Mouse (Mus musculus) right cerebral cortex, postnatal 14 days (tissue): ENCODE results near the gene Vrtn.

Experiments used
- DNase-seq: peaks from one replicate; pipeline ENCODE4 v3.0.0; 2022

Vrtn gene

DNA sequence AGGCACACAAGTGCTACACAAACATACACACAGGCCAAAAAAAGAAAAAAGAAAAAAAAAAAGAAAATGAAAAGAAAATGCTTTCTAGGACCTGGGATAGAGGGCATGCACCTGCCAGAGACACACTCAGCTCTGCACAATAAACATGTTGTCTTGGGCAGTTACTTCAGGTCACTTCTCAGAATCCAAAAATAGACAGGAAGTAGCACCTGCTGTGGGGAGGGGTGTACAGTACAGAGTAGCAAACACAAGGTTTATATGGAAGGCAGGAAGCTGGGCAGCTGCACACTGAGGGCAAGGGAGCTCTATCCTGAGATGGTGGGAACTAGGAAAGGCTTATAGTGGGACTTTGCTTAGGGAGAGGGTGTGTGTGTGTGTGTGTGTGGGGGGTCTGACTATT lies 50.5 kb downstream of the Vrtn start:
- no peak for DNase-seq

DNA sequence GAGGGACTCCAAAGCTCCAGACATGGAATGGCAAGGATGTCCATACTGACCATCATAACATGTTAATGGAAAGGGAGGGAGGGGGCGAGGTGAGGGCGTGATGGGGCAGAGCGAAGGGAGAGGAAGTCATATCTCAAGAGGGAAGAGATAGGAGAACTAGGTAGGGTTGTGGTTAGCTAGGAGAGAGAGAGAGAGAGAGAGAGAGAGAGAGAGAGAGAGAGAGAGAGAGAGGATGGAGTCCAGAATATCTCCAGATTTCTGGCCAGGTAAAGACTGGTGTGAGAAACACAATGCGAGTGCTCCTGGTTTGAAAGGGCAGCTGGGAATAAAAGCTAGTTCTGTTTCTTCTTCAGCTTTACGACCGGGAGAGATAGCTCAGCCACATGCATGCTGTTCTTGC lies 51.3 kb downstream of the Vrtn start:
- no peak for DNase-seq

DNA sequence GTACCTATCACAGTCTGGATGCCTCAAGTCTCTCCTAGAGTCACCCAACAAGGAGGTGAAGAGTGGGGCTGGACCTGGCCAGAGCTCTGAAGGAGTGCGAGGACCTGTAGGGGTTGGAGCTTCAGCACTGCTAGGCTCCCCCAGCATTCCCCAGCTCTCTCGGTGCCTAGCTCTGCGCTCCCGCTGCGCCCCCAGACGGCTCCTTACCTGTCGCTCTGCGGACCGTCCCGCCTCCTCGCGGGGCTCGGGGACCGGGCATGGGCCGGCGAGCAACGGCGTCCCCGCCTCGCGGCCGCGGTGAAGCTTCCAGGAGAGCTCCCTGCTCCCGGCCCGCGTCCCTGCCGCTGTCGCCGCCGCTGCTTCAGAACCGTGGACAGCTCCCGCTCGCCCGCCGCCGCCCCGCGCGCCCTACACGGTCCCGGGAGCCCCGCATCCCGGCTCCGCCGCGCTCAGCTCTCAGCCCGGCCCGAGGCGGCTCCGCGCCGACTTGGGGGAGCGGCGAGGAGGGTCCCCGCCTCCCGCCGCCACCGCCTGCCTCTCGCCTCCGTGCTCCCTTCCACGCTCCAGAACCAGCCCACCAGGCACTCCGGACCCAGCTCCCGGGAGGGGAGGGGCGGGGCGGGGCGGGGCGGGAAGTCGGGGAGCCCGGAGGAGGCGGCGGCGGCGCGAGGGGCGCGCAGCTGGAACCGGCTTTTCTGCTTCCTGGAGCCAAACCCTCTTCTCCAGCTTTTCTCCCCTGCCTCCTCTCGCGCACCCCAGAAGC lies 57.7 kb downstream of the Vrtn start, which contains the start of gene Syndig1l:
Gene Syndig1l, minus strand, starts transcription at position 513 of the 763 bp plus-strand sequence.
- peak; percentile 57 for DNase-seq
